21 mouse cellular contexts compared by ENCODE assay signal in the genomic region with DNA sequence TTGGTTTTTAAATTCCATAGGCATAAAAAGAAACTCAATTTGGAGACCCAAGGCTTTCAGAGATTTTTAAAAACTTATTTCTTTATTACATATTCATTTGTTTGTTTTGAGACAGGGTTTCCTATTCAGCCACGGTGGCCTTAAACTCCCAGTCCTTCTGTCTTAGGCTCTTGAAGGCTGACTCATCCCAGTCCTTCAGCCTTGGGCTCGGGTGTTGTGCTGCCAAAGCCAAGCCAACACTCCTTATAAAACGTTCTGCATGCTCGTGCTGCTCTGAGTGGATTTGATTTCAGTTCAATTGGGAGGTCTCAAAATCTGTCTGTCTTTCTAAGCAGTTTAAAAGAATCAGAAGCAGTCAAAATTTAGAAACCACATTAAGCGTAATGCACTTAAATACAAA.
"Had no signal": no experiment of that assay in that cellular context is flagged by ENCODE, and none has a peak within 500 bp of the region (broad histone marks: within the 10 kb centered on the region; RNA-seq: fewer than 3 reads in every experiment).

No protein-coding gene starts in this region.

- ATAC-seq: midbrain, embryonic 16.5 days had no signal

- H3K36me3 ChIP-seq: liver, embryonic 13.5 days; midbrain, embryonic 12.5 days; neural tube, embryonic 13.5 days had no signal

- H3K27me3 ChIP-seq: liver, embryonic 13.5 days; midbrain, embryonic 12.5 days; neural tube, embryonic 13.5 days had no signal

- H3K9me3 ChIP-seq: liver, embryonic 13.5 days; midbrain, embryonic 12.5 days; neural tube, embryonic 13.5 days had no signal

- H3K27ac ChIP-seq: kidney, postnatal 0 days; layer of hippocampus, adult 2 months; left cerebral cortex, adult 2 months; liver, embryonic 13.5 days; midbrain, embryonic 12.5 days; neural tube, embryonic 13.5 days; stomach, postnatal 0 days had no signal

- H3K4me2 ChIP-seq: liver, embryonic 13.5 days; midbrain, embryonic 12.5 days; neural tube, embryonic 13.5 days had no signal

- DNase-seq: kidney, adult 9 months; kidney, postnatal 25 days; layer of hippocampus, adult 9-11 months; layer of hippocampus, postnatal 36 days; liver, embryonic 13.5 days; lung, adult 2 months; lung, postnatal 14 days; lung, postnatal 4 days; right cerebral cortex, postnatal 14 days; right cerebral cortex, postnatal 4 days; thymus, adult 2 months; thymus, postnatal 14 days; thymus, postnatal 4 days had no signal

- H3K4me3 ChIP-seq: layer of hippocampus, adult 2 months; left cerebral cortex, adult 2 months; liver, embryonic 13.5 days; midbrain, embryonic 12.5 days; myocyte; neural tube, embryonic 13.5 days had no signal

- H3K9ac ChIP-seq: liver, embryonic 13.5 days; midbrain, embryonic 12.5 days; neural tube, embryonic 13.5 days had no signal

- H3K4me1 ChIP-seq: liver, embryonic 13.5 days; midbrain, embryonic 12.5 days; neural tube, embryonic 13.5 days had no signal
